In genomic region chr17:28936133-28936532, GRCm38 (mm10) we compare ENCODE assay signal across 1 mouse cellular context.
TF ChIP-seq lines count a peak whose summit lies in the region.

No protein-coding gene starts in this region.

TF ChIP-seq in MEL, 35 proteins besides CTCF, POLR2A, EP300 and RAD21:
- no peak for TF ChIP-seq E2F4 (IDR thresholded peaks at IDR 0.05; ENCODE audit: borderline replicate concordance, low read depth, low read length)
- TF ChIP-seq SMC3 (IDR thresholded peaks at IDR 0.05; ENCODE audit: low read depth, low read length) = no peak
- TF ChIP-seq TAL1 (IDR thresholded peaks at IDR 0.05; ENCODE audit: low read length) = peak; percentile 50
- TF ChIP-seq MXI1 (IDR thresholded peaks at IDR 0.05; ENCODE audit: low read depth, low read length) = no peak
- TF ChIP-seq UBTF (IDR thresholded peaks at IDR 0.05; ENCODE audit: borderline replicate concordance, insufficient read depth, low read depth, low read length) = no peak
